Mouse (Mus musculus): ENCODE measurements around the gene Surf1. TPM values are rescaled to one million over a fixed set of nuclear protein-coding genes. Genes with fewer than 3 reads are reported as not detected.
A peak's percentile ranks its signal among the peaks of the same experiment; 100 is the strongest.

The Surf1 gene
- polyA plus RNA-seq, 1 experiment from 2014 or later = 101 TPM

- Histone ChIP-seq H3K4me1 (ENCODE audit: control insufficient read depth, insufficient read depth, low read length) (peaks cover 37% of the 10 kb centered on the region), H3K36me3 (ENCODE audit: control insufficient read depth, insufficient read depth, low read length) (peaks cover 29% of the 10 kb centered on the region), H3K27ac (ENCODE audit: low read depth, low read length) (no peak overlapping the region), H3K9me3 (ENCODE audit: control insufficient read depth, low read length) (no peaks in the 10 kb centered on the region), H3K4me2 (ENCODE audit: low read depth, low read length) (no peak overlapping the region), H3K9ac (replicated peaks; ENCODE audit: low read depth, low read length) (no peak overlapping the region), H3K27me3 (ENCODE audit: control insufficient read depth, insufficient read depth, low read length) (no peaks in the 10 kb centered on the region), H3K4me3 (ENCODE audit: low read depth, low read length) (no peak overlapping the region)
- ATAC-seq (ENCODE audit: low read depth) = no peak
- WGBS = 88% methylated on average over 17 of the region's 17 CpGs
Measured at GRCm38 (mm10) chr2:26913416-26914147, 2.7 kb downstream of the Surf1 start.

- no peak for ATAC-seq (ENCODE audit: low read depth)
- Histone ChIP-seq H3K27me3 (ENCODE audit: control insufficient read depth, insufficient read depth, low read length) (no peaks in the 10 kb centered on the region), H3K4me3 (ENCODE audit: low read depth, low read length) (peak overlapping the region; percentile 82), H3K27ac (ENCODE audit: low read depth, low read length) (no peak overlapping the region), H3K4me1 (ENCODE audit: control insufficient read depth, insufficient read depth, low read length) (peaks cover 33% of the 10 kb centered on the region), H3K36me3 (ENCODE audit: control insufficient read depth, insufficient read depth, low read length) (peaks cover 35% of the 10 kb centered on the region), H3K4me2 (ENCODE audit: low read depth, low read length) (peak overlapping the region; percentile 100), H3K9me3 (ENCODE audit: control insufficient read depth, low read length) (no peaks in the 10 kb centered on the region), H3K9ac (replicated peaks; ENCODE audit: low read depth, low read length) (peak overlapping the region; percentile 90)
- 76% methylated on average over 5 of the region's 5 CpGs for WGBS
Measured at GRCm38 (mm10) chr2:26912253-26912770, 4.0 kb downstream of the Surf1 start.

- Histone ChIP-seq H3K9ac (replicated peaks; ENCODE audit: low read depth, low read length) (peak overlapping the region; percentile 90), H3K27me3 (ENCODE audit: control insufficient read depth, insufficient read depth, low read length) (no peaks in the 10 kb centered on the region), H3K9me3 (ENCODE audit: control insufficient read depth, low read length) (no peaks in the 10 kb centered on the region), H3K4me2 (ENCODE audit: low read depth, low read length) (peak overlapping the region; percentile 100), H3K36me3 (ENCODE audit: control insufficient read depth, insufficient read depth, low read length) (peaks cover 44% of the 10 kb centered on the region), H3K27ac (ENCODE audit: low read depth, low read length) (peak overlapping the region; percentile 91), H3K4me3 (ENCODE audit: low read depth, low read length) (peak overlapping the region; percentile 82), H3K4me1 (ENCODE audit: control insufficient read depth, insufficient read depth, low read length) (peaks cover 26% of the 10 kb centered on the region)
- 1% methylated on average over 37 of the region's 37 CpGs for WGBS
- ATAC-seq (ENCODE audit: low read depth) = peak; percentile 48
Measured at GRCm38 (mm10) chr2:26910994-26911765, 5.2 kb downstream of the Surf1 start.

- Histone ChIP-seq H3K9ac (replicated peaks; ENCODE audit: low read depth, low read length) (peak within 1 kb of the TSS; percentile 90), H3K4me3 (ENCODE audit: low read depth, low read length) (peak within 1 kb of the TSS; percentile 82), H3K4me2 (ENCODE audit: low read depth, low read length) (peak within 1 kb of the TSS; percentile 100), H3K27ac (ENCODE audit: low read depth, low read length) (peak within 1 kb of the TSS; percentile 91), H3K27me3 (ENCODE audit: control insufficient read depth, insufficient read depth, low read length) (no peaks in the 10 kb centered on the region), H3K9me3 (ENCODE audit: control insufficient read depth, low read length) (no peaks in the 10 kb centered on the region), H3K4me1 (ENCODE audit: control insufficient read depth, insufficient read depth, low read length) (peaks cover 23% of the 10 kb centered on the region), H3K36me3 (ENCODE audit: control insufficient read depth, insufficient read depth, low read length) (peaks cover 48% of the 10 kb centered on the region)
- WGBS = under 1% methylated on average over 74 of the region's 74 CpGs
- ATAC-seq (ENCODE audit: low read depth) = peak; percentile 92
Measured at GRCm38 (mm10) chr2:26910124-26910993, 6.0 kb downstream of the Surf1 start, which contains the start of the genes Med22 and Rpl7a. Gene Med22, minus strand, starts transcription at chr2:26910677. Gene Rpl7a, plus strand, starts transcription at chr2:26910764.

GRCm38 (mm10) chr2:26909387-26909784 lies 6.9 kb downstream of the Surf1 start:
- Histone ChIP-seq H3K27ac (ENCODE audit: low read depth, low read length) (no peak overlapping the region), H3K4me1 (ENCODE audit: control insufficient read depth, insufficient read depth, low read length) (peaks cover 19% of the 10 kb centered on the region), H3K4me2 (ENCODE audit: low read depth, low read length) (peak overlapping the region; percentile 69), H3K9me3 (ENCODE audit: control insufficient read depth, low read length) (no peaks in the 10 kb centered on the region), H3K9ac (replicated peaks; ENCODE audit: low read depth, low read length) (peak overlapping the region; percentile 90), H3K36me3 (ENCODE audit: control insufficient read depth, insufficient read depth, low read length) (peaks cover 49% of the 10 kb centered on the region), H3K4me3 (ENCODE audit: low read depth, low read length) (peak overlapping the region; percentile 82), H3K27me3 (ENCODE audit: control insufficient read depth, insufficient read depth, low read length) (no peaks in the 10 kb centered on the region)
- no peak for ATAC-seq (ENCODE audit: low read depth)

GRCm38 (mm10) chr2:26908710-26909386 lies 7.5 kb downstream of the Surf1 start:
- WGBS = 92% methylated on average over 18 of the region's 18 CpGs
- H3K36me3 ChIP-seq (ENCODE audit: control insufficient read depth, insufficient read depth, low read length) = peaks cover 43% of the 10 kb centered on the region
- peaks cover 19% of the 10 kb centered on the region for H3K4me1 ChIP-seq (ENCODE audit: control insufficient read depth, insufficient read depth, low read length)
- peak overlapping the region; percentile 82; the same call in 1 of the 2 replicates for H3K4me3 ChIP-seq (ENCODE audit: low read depth, low read length)
- no peaks in the 10 kb centered on the region for H3K9me3 ChIP-seq (ENCODE audit: control insufficient read depth, low read length)
- ATAC-seq (ENCODE audit: low read depth) = no peak
- no peaks in the 10 kb centered on the region for H3K27me3 ChIP-seq (ENCODE audit: control insufficient read depth, insufficient read depth, low read length)
- peak overlapping the region; percentile 29; the same call in 1 of the 2 replicates for H3K9ac ChIP-seq (replicated peaks; ENCODE audit: low read depth, low read length)
- peak overlapping the region; percentile 69 for H3K4me2 ChIP-seq (ENCODE audit: low read depth, low read length)
- no peak overlapping the region for H3K27ac ChIP-seq (ENCODE audit: low read depth, low read length)

GRCm38 (mm10) chr2:26907109-26907508 lies 9.2 kb downstream of the Surf1 start:
- no peak overlapping the region for H3K9ac ChIP-seq (replicated peaks; ENCODE audit: low read depth, low read length)
- H3K9me3 ChIP-seq (ENCODE audit: control insufficient read depth, low read length) = no peaks in the 10 kb centered on the region
- H3K4me1 ChIP-seq (ENCODE audit: control insufficient read depth, insufficient read depth, low read length) = peaks cover 20% of the 10 kb centered on the region
- no peak overlapping the region for H3K27ac ChIP-seq (ENCODE audit: low read depth, low read length)
- H3K36me3 ChIP-seq (ENCODE audit: control insufficient read depth, insufficient read depth, low read length) = peaks cover 26% of the 10 kb centered on the region
- 66% methylated on average over 4 of the region's 4 CpGs for WGBS
- no peak overlapping the region for H3K4me2 ChIP-seq (ENCODE audit: low read depth, low read length)
- no peaks in the 10 kb centered on the region for H3K27me3 ChIP-seq (ENCODE audit: control insufficient read depth, insufficient read depth, low read length)
- H3K4me3 ChIP-seq (ENCODE audit: low read depth, low read length) = no peak overlapping the region
- ATAC-seq (ENCODE audit: low read depth) = no peak

- 94% methylated on average over 3 of the region's 3 CpGs for WGBS
- Histone ChIP-seq H3K4me1 (ENCODE audit: control insufficient read depth, insufficient read depth, low read length) (peaks cover 21% of the 10 kb centered on the region), H3K9me3 (ENCODE audit: control insufficient read depth, low read length) (no peaks in the 10 kb centered on the region), H3K4me3 (ENCODE audit: low read depth, low read length) (no peak overlapping the region), H3K27me3 (ENCODE audit: control insufficient read depth, insufficient read depth, low read length) (no peaks in the 10 kb centered on the region), H3K9ac (replicated peaks; ENCODE audit: low read depth, low read length) (no peak overlapping the region), H3K27ac (ENCODE audit: low read depth, low read length) (no peak overlapping the region), H3K4me2 (ENCODE audit: low read depth, low read length) (no peak overlapping the region), H3K36me3 (ENCODE audit: control insufficient read depth, insufficient read depth, low read length) (peaks cover 22% of the 10 kb centered on the region)
- ATAC-seq (ENCODE audit: low read depth) = no peak
Measured at GRCm38 (mm10) chr2:26906431-26906830, 9.9 kb downstream of the Surf1 start.

Measured in neural tube, embryonic 14.5 days (tissue).